Mouse (Mus musculus) spleen, postnatal 0 days (tissue): Measurements from ENCODE around the gene Mfsd7a. TPM values are rescaled to one million over a fixed set of nuclear protein-coding genes. Genes with fewer than 3 reads are reported as not detected.

Experiments
- polyA plus RNA-seq: library from polyadenylated mRNA; unstranded; fragments of >200 nt; fragmentation: Nextera tagmentation; extraction: Ambion mirVana; gene quantifications from 2 replicates; pipeline ENCODE4 v1.2.1, GENCODE M21; 2015

The Mfsd7a gene
- 0.24 and 0.34 TPM in 2 replicates for polyA plus RNA-seq

DNA sequence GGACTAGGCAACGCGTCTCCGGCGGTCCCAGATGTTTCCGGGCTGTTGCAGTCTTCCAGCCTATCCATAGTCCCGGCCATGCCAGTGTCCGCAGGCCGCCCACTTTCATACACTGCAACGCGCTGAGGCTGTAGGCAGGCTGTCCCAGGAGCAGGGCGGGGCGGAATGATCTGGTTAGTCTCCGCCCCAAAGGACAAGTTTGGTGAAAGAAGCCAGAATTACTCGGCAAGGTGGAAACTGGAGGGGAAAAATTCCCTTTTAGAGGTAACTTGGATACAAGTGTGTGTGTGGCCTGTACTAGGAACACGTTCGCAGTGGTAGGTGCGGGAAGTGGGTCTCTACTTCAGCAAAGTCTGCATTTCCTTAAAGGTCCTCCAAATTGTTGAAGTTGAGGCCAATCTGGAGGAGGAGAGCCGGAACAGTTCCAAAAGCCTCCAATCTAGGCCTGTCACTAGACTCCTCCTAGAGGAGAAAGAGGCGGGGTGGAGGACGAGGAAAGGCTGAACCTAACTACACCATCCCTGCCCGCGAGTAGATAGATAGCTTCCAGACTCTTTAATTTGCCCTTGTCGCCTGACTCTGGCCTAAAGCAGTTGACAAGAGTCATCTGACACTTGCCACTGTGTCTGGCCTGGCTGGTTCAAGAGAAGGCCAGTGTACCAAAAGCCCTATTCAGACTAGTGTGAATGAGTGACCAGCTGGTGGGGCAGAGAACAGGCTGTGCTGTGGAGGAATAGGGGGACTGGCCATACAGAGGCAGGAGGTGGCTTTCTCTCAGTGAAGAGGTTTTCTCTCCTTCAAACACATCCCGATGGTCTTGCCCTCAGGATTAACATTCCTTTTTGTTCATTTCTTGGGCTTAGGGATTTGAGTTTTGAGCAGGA lies at the start of gene Mfsd7a:
Gene Mfsd7a, minus strand, starts transcription at position 107 of the 884 bp plus-strand sequence.

GRCm38 (mm10) chr5:108461082-108462065 lies 12.7 kb upstream of the Mfsd7a start, which contains the start of gene Pcgf3:
Gene Pcgf3 (plus strand): TSS chr5:108461232.

GRCm38 (mm10) chr5:108433804-108434587 lies 14.7 kb downstream of the Mfsd7a start, which contains the start of gene Atp5k:
Gene Atp5k (minus strand): TSS chr5:108434448.

Other genes starting within 250 kb of the Mfsd7a start
- 34.2 and 35.5 TPM in 2 replicates for gene Dr1, start 180.0 kb downstream of the Mfsd7a start, polyA plus RNA-seq
- 2.9 and 3.2 TPM in 2 replicates for gene Pigg, start 136.3 kb downstream of the Mfsd7a start, polyA plus RNA-seq
- gene Gm42517, start 81.0 kb downstream of the Mfsd7a start, polyA plus RNA-seq = 0.29 and 0.34 TPM in 2 replicates
- 0.10 and 0.24 TPM in 2 replicates for gene Pde6b, start 60.5 kb downstream of the Mfsd7a start, polyA plus RNA-seq
- 300 and 334 TPM in 2 replicates for gene Atp5k, start 14.4 kb downstream of the Mfsd7a start, polyA plus RNA-seq
- gene Pcgf3, start 12.3 kb upstream of the Mfsd7a start, polyA plus RNA-seq = 6.2 and 6.6 TPM in 2 replicates
- 0.12 TPM in 1 of 2 replicates, not detected in the other for gene Cplx1, start 101.1 kb upstream of the Mfsd7a start, polyA plus RNA-seq
- 25.4 and 27.5 TPM in 2 replicates for gene Gak, start 180.9 kb upstream of the Mfsd7a start, polyA plus RNA-seq
- gene Tmem175, start 180.9 kb upstream of the Mfsd7a start, polyA plus RNA-seq = 13.6 and 15.8 TPM in 2 replicates
- gene Idua, start 211.4 kb upstream of the Mfsd7a start, polyA plus RNA-seq = 4.3 and 5.1 TPM in 2 replicates
- gene Dgkq, start 220.8 kb upstream of the Mfsd7a start, polyA plus RNA-seq = 2.6 and 4.0 TPM in 2 replicates
- 8.5 and 11.3 TPM in 2 replicates for gene Slc26a1, start 226.7 kb upstream of the Mfsd7a start, polyA plus RNA-seq
- 8.7 and 9.4 TPM in 2 replicates for gene Fgfrl1, start 243.5 kb upstream of the Mfsd7a start, polyA plus RNA-seq